Mouse (Mus musculus) liver, embryonic 14.5 days (tissue): ENCODE measurements around the gene Cacnb4.

ENCODE experiments used
- CTCF ChIP-seq: IDR thresholded peaks from 2 replicates; pipeline ENCODE4 v1.5.1; 2016; ENCODE audit warnings: antibody characterized with exemption, low read depth, control low read depth
- EP300 ChIP-seq: IDR thresholded peaks from 2 replicates; pipeline ENCODE4 v1.6.1; 2016; ENCODE audit warnings: antibody characterized with exemption, low read depth

DNA sequence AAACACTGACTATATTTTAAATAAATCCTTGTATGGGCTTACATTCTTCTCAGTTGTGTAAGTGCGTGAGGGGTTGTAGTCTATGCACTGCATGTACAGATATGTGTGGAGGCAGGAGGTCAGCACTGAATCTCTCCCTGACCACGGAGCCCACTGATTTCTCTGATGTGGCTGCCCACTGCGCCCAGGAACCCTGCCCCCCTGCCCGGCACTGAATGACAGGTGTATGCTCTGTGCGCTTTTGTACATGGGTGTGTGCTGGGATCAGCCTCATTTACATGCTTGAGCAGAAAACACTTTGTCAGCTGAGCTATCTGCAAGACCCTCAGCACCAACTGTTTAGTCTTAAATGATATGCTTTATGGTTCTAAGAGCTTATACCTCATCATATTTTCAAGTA is 271.4 kb downstream of the Cacnb4 start:
- no peak for TF ChIP-seq CTCF
- no peak for TF ChIP-seq EP300
